Mouse (Mus musculus) midbrain, embryonic 12.5 days (tissue): ENCODE results near the gene Tiam1. TPM values are rescaled to one million over a fixed set of nuclear protein-coding genes. Genes with fewer than 3 reads are reported as not detected.

Experiments used
- ATAC-seq: fragments of 200-750 bp; cut with Nextera tagmentation; 2 replicates; pipeline ENCODE4 v1.8.0; 2017; ENCODE audit warnings: low read depth, moderate TSS enrichment, moderate library complexity; ENCODE audit not compliant: low FRiP score
- H3K27ac ChIP-seq: fragments of 300-500 bp; sonication (generic); replicated peaks from 2 replicates; pipeline ENCODE4 v1.5.1; 2016; ENCODE audit warnings: mild to moderate bottlenecking
- H3K27me3 ChIP-seq: fragments of 300-500 bp; sonication (generic); 2 replicates; pipeline ENCODE4 v1.6.1; 2016; ENCODE audit warnings: mild to moderate bottlenecking
- H3K36me3 ChIP-seq: fragments of 300-500 bp; sonication (generic); 2 replicates; pipeline ENCODE4 v1.6.1; 2016
- H3K4me1 ChIP-seq: fragments of 300-500 bp; sonication (generic); 2 replicates; pipeline ENCODE4 v1.6.1; 2016
- H3K4me2 ChIP-seq: fragments of 300-500 bp; sonication (generic); replicated peaks from 2 replicates; pipeline ENCODE4 v1.6.1; 2016; ENCODE audit warnings: mild to moderate bottlenecking, moderate library complexity
- H3K4me3 ChIP-seq: fragments of 300-500 bp; sonication (generic); 2 replicates; pipeline ENCODE4 v1.5.1; 2016; ENCODE audit warnings: mild to moderate bottlenecking
- H3K9ac ChIP-seq: fragments of 300-500 bp; sonication (generic); replicated peaks from 2 replicates; pipeline ENCODE4 v1.6.1; 2016; ENCODE audit warnings: mild to moderate bottlenecking, moderate library complexity
- H3K9me3 ChIP-seq: fragments of 300-500 bp; sonication (generic); 2 replicates; pipeline ENCODE4 v1.6.1; 2016; ENCODE audit warnings: mild to moderate bottlenecking
- WGBS: fragments of 180-500 bp; shearing (Covaris S2); methylation state at CpG from one replicate; pipeline ENCODE4 v1.1.7; 2016; 5-methylcytosine and 5-hydroxymethylcytosine counted together
- polyA plus RNA-seq: library from polyadenylated mRNA; unstranded; fragments of >200 nt; fragmentation: Nextera tagmentation; extraction: Ambion mirVana; gene quantifications from 2 replicates; pipeline ENCODE4 v1.2.1, GENCODE M21; 2016

Gene Tiam1
- polyA plus RNA-seq, 1 experiment from 2014 or later: 23.8 TPM

- Histone ChIP-seq H3K4me1 (peaks cover 38% of the 10 kb centered on the region), H3K27me3 (peaks cover 50% of the 10 kb centered on the region), H3K9ac (peak overlapping the region; percentile 79), H3K4me2 (peak overlapping the region; percentile 83), H3K4me3 (peak overlapping the region; percentile 60), H3K27ac (peak overlapping the region; percentile 78), H3K9me3 (no peaks in the 10 kb centered on the region), H3K36me3 (no peaks in the 10 kb centered on the region)
- peak; percentile 10 for ATAC-seq
- WGBS: under 1% methylated on average over 57 of the region's 57 CpGs
Observed at GRCm38 (mm10) chr16:90142574-90143415, 774 bp downstream of the Tiam1 start.

GRCm38 (mm10) chr16:90142247-90142573 lies 1.4 kb downstream of the Tiam1 start:
- ATAC-seq: no peak
- WGBS: under 1% methylated on average over 20 of the region's 20 CpGs
- peak overlapping the region; percentile 60 for H3K4me3 ChIP-seq
- peak overlapping the region; percentile 78 for H3K27ac ChIP-seq
- H3K9ac ChIP-seq: peak overlapping the region; percentile 79
- H3K4me2 ChIP-seq: peak overlapping the region; percentile 83
- peaks cover 54% of the 10 kb centered on the region for H3K27me3 ChIP-seq
- 0 out of 2 replicates have a peak, but pooled peaks cover 5% of the 10 kb centered on the region for H3K36me3 ChIP-seq
- no peaks in the 10 kb centered on the region for H3K9me3 ChIP-seq
- peaks cover 38% of the 10 kb centered on the region for H3K4me1 ChIP-seq

GRCm38 (mm10) chr16:90141556-90141955 lies 2.0 kb downstream of the Tiam1 start:
- ATAC-seq: no peak
- Histone ChIP-seq H3K4me1 (peaks cover 38% of the 10 kb centered on the region), H3K27ac (no peak overlapping the region), H3K36me3 (0 out of 2 replicates have a peak, but pooled peaks cover 9% of the 10 kb centered on the region), H3K4me3 (peak overlapping the region; percentile 60), H3K9ac (0 out of 2 replicates have a peak overlapping the region, but pooled peaks have one; percentile 7), H3K27me3 (peaks cover 54% of the 10 kb centered on the region), H3K4me2 (peak overlapping the region; percentile 83), H3K9me3 (no peaks in the 10 kb centered on the region)
- WGBS: 11% methylated on average over 9 of the region's 9 CpGs

- no peak overlapping the region for H3K4me3 ChIP-seq
- peaks cover 58% of the 10 kb centered on the region for H3K27me3 ChIP-seq
- H3K27ac ChIP-seq: no peak overlapping the region
- 88% methylated on average over 10 of the region's 10 CpGs for WGBS
- H3K9ac ChIP-seq: no peak overlapping the region
- no peaks in the 10 kb centered on the region for H3K9me3 ChIP-seq
- no peak for ATAC-seq
- no peak overlapping the region for H3K4me2 ChIP-seq
- H3K4me1 ChIP-seq: peaks cover 38% of the 10 kb centered on the region
- 0 out of 2 replicates have a peak, but pooled peaks cover 9% of the 10 kb centered on the region for H3K36me3 ChIP-seq
Observed at GRCm38 (mm10) chr16:90140571-90140970, 3.0 kb downstream of the Tiam1 start.

- WGBS: 67% methylated on average over 9 of the region's 9 CpGs
- Histone ChIP-seq H3K27me3 (peaks cover 64% of the 10 kb centered on the region), H3K36me3 (0 out of 2 replicates have a peak, but pooled peaks cover 9% of the 10 kb centered on the region), H3K4me3 (no peak overlapping the region), H3K9ac (no peak overlapping the region), H3K4me1 (peaks cover 34% of the 10 kb centered on the region), H3K27ac (no peak overlapping the region), H3K4me2 (no peak overlapping the region), H3K9me3 (no peaks in the 10 kb centered on the region)
- ATAC-seq: no peak
Observed at GRCm38 (mm10) chr16:90139696-90140095, 3.9 kb downstream of the Tiam1 start.

- 0 out of 2 replicates have a peak, but pooled peaks cover 9% of the 10 kb centered on the region for H3K36me3 ChIP-seq
- H3K4me1 ChIP-seq: peaks cover 31% of the 10 kb centered on the region
- WGBS: 86% methylated on average over 12 of the region's 12 CpGs
- H3K4me2 ChIP-seq: no peak overlapping the region
- no peak overlapping the region for H3K9ac ChIP-seq
- peaks cover 78% of the 10 kb centered on the region for H3K27me3 ChIP-seq
- no peak for ATAC-seq
- H3K9me3 ChIP-seq: no peaks in the 10 kb centered on the region
- H3K27ac ChIP-seq: no peak overlapping the region
- H3K4me3 ChIP-seq: no peak overlapping the region
Observed at GRCm38 (mm10) chr16:90138151-90138550, 5.4 kb downstream of the Tiam1 start.

GRCm38 (mm10) chr16:90137175-90137574 lies 6.4 kb downstream of the Tiam1 start:
- Histone ChIP-seq H3K4me1 (peaks cover 26% of the 10 kb centered on the region), H3K27ac (no peak overlapping the region)
- WGBS: 98% methylated on average over 23 of the region's 23 CpGs

GRCm38 (mm10) chr16:90135580-90135979 lies 8.0 kb downstream of the Tiam1 start:
- Histone ChIP-seq H3K36me3 (0 out of 2 replicates have a peak, but pooled peaks cover 9% of the 10 kb centered on the region), H3K4me1 (peaks cover 22% of the 10 kb centered on the region), H3K27ac (no peak overlapping the region), H3K4me3 (no peak overlapping the region), H3K4me2 (no peak overlapping the region), H3K9ac (no peak overlapping the region), H3K9me3 (no peaks in the 10 kb centered on the region), H3K27me3 (peaks cover 80% of the 10 kb centered on the region)
- ATAC-seq: no peak
- WGBS: 88% methylated on average over 3 of the region's 3 CpGs

More at GRCm38 (mm10) chr16:90137175-90137574, 6.4 kb downstream of the Tiam1 start:
- no peak overlapping the region for H3K4me2 ChIP-seq
- no peak for ATAC-seq
- no peak overlapping the region for H3K4me3 ChIP-seq
- H3K27me3 ChIP-seq: peaks cover 82% of the 10 kb centered on the region
- 0 out of 2 replicates have a peak, but pooled peaks cover 9% of the 10 kb centered on the region for H3K36me3 ChIP-seq
- H3K9ac ChIP-seq: no peak overlapping the region
- H3K9me3 ChIP-seq: no peaks in the 10 kb centered on the region

- no peak overlapping the region for H3K9ac ChIP-seq
- H3K27ac ChIP-seq: no peak overlapping the region
- peaks cover 80% of the 10 kb centered on the region for H3K27me3 ChIP-seq
- H3K4me2 ChIP-seq: no peak overlapping the region
- H3K36me3 ChIP-seq: 0 out of 2 replicates have a peak, but pooled peaks cover 9% of the 10 kb centered on the region
- H3K9me3 ChIP-seq: no peaks in the 10 kb centered on the region
- H3K4me1 ChIP-seq: peaks cover 16% of the 10 kb centered on the region
- ATAC-seq: no peak
- no peak overlapping the region for H3K4me3 ChIP-seq
- WGBS: 86% methylated on average over 6 of the region's 7 CpGs
Observed at GRCm38 (mm10) chr16:90134351-90134750, 9.2 kb downstream of the Tiam1 start.

- 9% methylated on average over 7 of the region's 7 CpGs for WGBS
- Histone ChIP-seq H3K9me3 (no peaks in the 10 kb centered on the region), H3K27ac (no peak overlapping the region), H3K4me2 (no peak overlapping the region), H3K4me1 (peaks cover 26% of the 10 kb centered on the region), H3K27me3 (peaks cover 80% of the 10 kb centered on the region), H3K4me3 (no peak overlapping the region), H3K36me3 (0 out of 2 replicates have a peak, but pooled peaks cover 9% of the 10 kb centered on the region), H3K9ac (no peak overlapping the region)
- ATAC-seq: no peak
Observed at GRCm38 (mm10) chr16:90132816-90133215, 10.8 kb downstream of the Tiam1 start.

GRCm38 (mm10) chr16:90132331-90132730 lies 11.2 kb downstream of the Tiam1 start:
- Histone ChIP-seq H3K36me3 (0 out of 2 replicates have a peak, but pooled peaks cover 5% of the 10 kb centered on the region), H3K4me3 (no peak overlapping the region), H3K27me3 (peaks cover 80% of the 10 kb centered on the region), H3K4me2 (0 out of 2 replicates have a peak overlapping the region, but pooled peaks have one; percentile 0), H3K4me1 (peaks cover 26% of the 10 kb centered on the region), H3K9ac (no peak overlapping the region), H3K9me3 (no peaks in the 10 kb centered on the region), H3K27ac (no peak overlapping the region)
- 7% methylated on average over 10 of the region's 10 CpGs for WGBS
- ATAC-seq: peak; percentile 46

GRCm38 (mm10) chr16:90128817-90129587 lies 14.6 kb downstream of the Tiam1 start:
- Histone ChIP-seq H3K27ac (no peak overlapping the region), H3K4me2 (no peak overlapping the region), H3K9me3 (no peaks in the 10 kb centered on the region), H3K4me1 (peaks cover 26% of the 10 kb centered on the region), H3K4me3 (no peak overlapping the region), H3K36me3 (no peaks in the 10 kb centered on the region), H3K9ac (no peak overlapping the region), H3K27me3 (peaks cover 77% of the 10 kb centered on the region)
- 40% methylated on average over 19 of the region's 19 CpGs for WGBS
- ATAC-seq: no peak
